Mouse (Mus musculus) megakaryocyte progenitor cell, adult 5-6 weeks (primary cell): ENCODE measurements around the gene Xpo4. TPM values are rescaled to one million over a fixed set of nuclear protein-coding genes. Genes with fewer than 3 reads are reported as not detected.
"Not testable (repeated sequence)": the region's sequence is repeated elsewhere in the genome, so short reads cannot be mapped to it uniquely, and the experiment has no call there.

Experiments used
- ATAC-seq: replicated peaks from 2 replicates; pipeline ENCODE4 v1.8.0; 2016; ENCODE audit warnings: mild to moderate bottlenecking, moderate TSS enrichment, inconsistent platforms; ENCODE audit not compliant: poor library complexity
- total RNA-seq, 2 experiments: library from RNA; stranded (forward) in 1 of 2; stranded (reverse) in 1 of 2; fragments of 157-497, 149-512 nt in 1 of 2; fragments of 200-1000 nt in 1 of 2; gene quantifications; 2 replicates each; pipeline versions ENCODE4 v1.2.3 to v1.2.4; 2015 to 2017

Xpo4 gene
- total RNA-seq (2015) (37.2 and 38.5 TPM in 2 replicates), total RNA-seq (2017) (31.2 and 43.2 TPM in 2 replicates)

- ATAC-seq: peak; percentile 82
Measured at GRCm38 (mm10) chr14:57664822-57665627, at the start of gene Xpo4. Gene Xpo4, minus strand, starts transcription at chr14:57665430.

DNA sequence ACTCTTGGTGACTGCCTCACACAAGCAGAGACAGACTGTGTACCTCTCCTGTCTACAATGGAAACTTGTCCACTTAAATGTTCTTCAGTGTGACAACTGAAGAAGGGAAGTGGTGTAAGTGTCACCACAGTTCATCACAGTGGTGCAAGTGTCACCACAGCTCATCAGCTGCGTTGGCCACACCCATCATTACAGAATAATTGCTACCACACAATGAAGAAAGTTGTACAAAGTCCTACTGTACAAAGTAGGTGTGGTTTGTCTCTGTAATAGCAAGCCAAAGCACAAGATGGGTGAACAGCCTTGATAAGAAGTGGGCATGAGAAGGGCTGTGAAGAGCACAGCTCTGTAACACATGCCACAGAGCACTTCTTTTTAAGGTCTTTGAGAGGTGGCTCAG, 47.7 kb upstream of the Xpo4 start:
- peak; percentile 92 for ATAC-seq

DNA sequence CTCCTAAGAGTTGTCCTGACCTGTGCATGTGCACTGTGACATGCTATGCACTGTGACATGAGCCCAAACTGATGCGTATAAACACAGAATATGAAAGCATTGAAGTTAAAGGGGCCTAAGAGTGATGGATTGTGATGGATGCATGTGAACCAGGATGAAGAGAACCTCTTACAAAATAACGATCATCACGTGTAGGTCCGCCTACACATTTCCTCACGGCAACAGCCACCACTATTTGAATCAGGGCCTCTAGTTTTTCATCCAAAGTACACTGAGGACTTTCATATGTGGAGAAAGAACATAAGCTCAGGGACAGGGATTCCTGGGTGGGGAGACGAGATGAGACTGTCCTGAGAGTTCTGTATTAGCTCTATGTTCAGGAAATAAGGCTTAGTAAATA, 45.8 kb upstream of the Xpo4 start:
- no peak for ATAC-seq

DNA sequence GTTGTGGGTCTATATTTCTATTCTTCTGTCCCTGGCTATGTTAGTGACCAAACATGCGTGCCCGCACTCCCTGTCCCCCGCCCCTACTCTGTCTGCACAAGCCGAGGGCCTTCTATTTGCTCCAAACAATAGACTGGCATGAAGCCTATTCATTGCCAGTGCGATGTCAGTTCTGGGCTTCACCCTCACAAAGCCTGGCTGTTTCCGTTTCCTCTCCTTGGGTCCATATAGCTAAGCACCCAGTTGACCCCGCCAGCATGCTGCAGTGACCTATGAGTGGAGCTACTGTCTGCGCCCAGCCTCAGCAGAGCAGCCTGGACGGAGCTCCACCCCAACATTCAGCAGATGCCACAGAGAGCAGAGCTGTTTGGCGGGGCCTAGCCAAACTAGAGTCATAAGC, 43.9 kb upstream of the Xpo4 start:
- no peak for ATAC-seq

- ATAC-seq: no peak
Measured at GRCm38 (mm10) chr14:57708580-57708979, 43.4 kb upstream of the Xpo4 start.

DNA sequence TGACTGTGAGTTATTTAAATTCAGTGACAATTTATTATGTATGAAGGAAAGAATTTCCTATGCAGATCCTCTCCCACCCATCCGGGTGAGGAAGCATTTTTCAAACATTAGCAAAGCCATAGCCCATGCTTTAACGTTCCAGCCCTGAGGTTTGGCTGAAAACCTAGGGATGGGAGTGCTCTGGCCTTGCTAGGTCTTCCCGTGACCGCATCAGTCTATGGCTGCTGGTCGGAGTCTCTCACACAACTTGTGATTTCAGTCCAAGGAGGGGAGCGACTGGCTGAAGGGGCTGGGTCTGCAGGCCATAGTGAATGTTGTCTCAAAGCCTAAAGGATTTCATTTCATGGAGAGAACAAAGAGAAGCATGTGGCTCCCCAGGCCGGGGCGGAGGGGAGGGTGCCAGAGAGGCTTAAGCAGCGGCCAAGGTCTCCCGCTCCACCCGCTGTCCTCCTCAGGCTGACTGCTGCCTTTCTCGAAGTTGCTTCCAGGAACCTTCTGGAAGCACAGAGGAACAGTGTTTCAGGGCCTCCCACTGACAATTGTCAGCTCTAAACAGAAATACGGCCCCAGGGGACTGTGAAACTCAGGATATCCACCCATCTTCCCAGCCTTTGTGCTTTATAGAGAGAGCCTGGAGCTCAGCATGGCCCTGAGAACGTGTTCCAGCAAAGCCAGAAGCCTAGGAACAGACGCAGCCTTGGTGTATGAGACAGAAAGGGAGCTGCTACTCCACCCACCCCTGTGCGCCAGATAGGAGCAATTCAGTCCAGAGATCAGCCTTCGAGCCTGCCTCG, 42.1 kb upstream of the Xpo4 start:
- ATAC-seq: 0 out of 2 replicates have a peak, but pooled peaks have one; percentile 27

DNA sequence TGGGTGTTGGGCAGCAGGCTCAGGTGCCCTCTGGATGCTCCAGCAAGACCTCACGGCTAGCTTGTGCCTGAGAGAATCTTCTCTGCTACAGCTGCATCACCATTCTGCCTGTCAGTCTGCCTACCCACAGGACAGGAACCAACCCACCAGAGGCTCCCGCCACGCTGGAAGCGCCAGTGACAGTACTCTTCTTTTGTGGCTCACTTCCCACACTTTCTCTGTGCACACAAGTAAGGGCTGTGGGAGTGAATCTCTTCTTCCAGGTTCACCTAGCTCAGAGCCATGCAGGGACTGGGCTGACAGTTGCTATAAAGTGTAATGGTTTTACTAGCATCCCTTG, 41.5 kb upstream of the Xpo4 start:
- no peak for ATAC-seq

DNA sequence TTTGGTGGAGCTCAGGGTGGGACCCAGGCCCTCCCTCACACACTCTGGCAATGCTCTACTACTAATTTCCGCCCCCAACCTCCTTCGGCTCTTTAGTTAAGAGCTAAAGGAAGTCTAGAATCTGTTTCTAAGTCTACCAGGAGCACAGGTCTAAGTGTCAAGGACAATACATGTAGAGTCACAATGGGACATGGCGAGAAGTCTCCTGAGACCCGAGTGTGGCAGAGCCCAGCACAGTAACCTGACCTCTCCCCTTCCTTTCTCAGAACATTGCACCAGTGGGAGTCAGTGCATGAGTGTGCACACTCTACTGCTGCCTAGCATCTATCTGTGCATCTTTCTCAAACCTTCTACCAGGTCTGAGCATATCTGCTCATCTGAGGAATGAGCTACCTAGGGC, 40.5 kb upstream of the Xpo4 start:
- no peak for ATAC-seq

GRCm38 (mm10) chr14:57705075-57705474, 39.8 kb upstream of the Xpo4 start:
- ATAC-seq: no peak

DNA sequence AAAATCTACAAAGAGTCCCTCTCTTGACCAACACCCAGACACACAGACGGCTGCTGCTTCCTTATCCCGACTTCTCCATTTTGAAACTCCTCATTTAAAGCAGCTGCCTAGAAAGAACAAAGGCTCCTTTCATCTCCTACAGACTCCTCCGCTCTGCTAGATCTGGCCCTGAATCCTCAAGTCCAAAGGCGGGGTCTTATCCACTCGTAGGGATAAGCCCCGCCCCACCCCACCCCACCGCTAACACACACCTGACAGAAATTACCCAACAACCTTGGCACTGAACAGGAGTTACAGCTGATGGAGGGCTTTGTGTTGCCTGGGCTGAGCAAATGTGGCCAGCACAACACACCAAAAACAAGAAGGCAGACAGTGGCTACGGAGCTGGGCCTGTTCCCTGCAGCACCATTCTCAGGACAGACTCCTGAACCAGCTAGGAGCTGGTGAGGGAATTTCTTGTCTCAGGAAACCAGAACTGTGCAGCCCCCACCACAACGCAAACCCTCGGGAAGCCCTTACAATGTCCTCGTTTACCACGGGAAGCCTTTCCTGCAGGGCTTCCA, 36.8 kb upstream of the Xpo4 start:
- no peak for ATAC-seq

- no peak for ATAC-seq
Measured at GRCm38 (mm10) chr14:57699461-57699970, 34.3 kb upstream of the Xpo4 start.

- ATAC-seq: no peak
Measured at GRCm38 (mm10) chr14:57699016-57699415, 33.8 kb upstream of the Xpo4 start.

DNA sequence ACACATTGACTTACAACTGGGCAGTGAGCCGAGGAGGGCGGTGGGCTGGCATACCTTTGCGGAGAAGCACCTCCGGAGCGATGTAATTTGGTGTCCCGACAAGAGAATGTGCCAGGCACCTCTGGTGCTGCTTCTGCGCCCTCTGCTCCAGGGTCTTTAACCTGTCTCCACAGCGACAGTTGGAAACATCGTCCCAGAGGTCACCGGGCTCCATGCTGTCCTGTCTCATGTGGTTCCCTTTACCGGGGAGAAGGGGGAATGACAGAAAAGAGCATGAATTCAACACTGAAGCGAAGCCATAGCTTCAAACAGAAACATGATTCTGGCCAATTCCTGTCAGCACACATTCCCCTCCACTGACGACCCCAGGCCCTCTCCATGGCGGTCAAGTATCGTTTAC, 30.8 kb upstream of the Xpo4 start:
- no peak for ATAC-seq

DNA sequence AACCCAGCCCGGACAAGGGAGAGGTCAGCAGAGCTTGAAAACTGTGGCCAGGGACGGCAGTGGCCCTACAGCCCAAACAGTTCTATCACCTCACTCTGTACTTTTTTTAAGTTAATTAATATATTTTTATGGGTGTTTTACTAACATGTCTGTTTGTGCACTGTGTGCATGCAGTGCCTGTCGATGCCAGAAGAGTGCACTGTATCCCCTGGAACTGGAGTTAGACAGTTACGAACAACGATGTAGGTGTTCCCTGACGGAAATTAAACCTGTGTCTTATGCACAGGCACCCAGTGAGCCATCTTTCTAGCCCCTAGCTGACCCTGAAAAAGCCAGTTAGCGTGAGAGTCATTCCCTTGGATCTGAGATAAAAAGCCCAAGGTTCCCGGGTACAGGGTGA, 30.3 kb upstream of the Xpo4 start:
- ATAC-seq: no peak

GRCm38 (mm10) chr14:57694246-57694645, 29.0 kb upstream of the Xpo4 start:
- ATAC-seq: no peak

- peak; percentile 91 for ATAC-seq
Measured at GRCm38 (mm10) chr14:57692517-57693130, 27.4 kb upstream of the Xpo4 start.

DNA sequence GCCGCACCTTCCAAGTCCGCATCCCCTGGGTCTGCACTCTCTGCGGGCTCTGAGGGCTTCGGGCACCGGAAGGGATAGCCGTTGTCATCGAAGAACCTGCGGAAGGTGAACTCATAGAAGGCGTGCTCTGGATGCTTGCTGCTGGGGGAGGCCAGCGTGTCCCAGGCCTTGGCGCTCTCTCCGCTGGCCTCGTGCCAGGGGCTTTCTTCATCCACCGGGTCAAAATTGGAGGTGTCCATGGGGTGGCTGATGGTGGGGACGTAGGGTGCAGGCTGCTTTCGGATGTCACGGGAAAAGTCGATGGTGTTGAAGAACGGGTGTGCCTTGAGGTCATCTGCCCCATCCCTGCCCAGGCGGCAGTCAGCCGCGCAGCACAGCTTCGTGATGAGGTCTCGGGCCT, 26.1 kb upstream of the Xpo4 start:
- no peak for ATAC-seq

GRCm38 (mm10) chr14:57690681-57691080, 25.5 kb upstream of the Xpo4 start:
- no peak for ATAC-seq

DNA sequence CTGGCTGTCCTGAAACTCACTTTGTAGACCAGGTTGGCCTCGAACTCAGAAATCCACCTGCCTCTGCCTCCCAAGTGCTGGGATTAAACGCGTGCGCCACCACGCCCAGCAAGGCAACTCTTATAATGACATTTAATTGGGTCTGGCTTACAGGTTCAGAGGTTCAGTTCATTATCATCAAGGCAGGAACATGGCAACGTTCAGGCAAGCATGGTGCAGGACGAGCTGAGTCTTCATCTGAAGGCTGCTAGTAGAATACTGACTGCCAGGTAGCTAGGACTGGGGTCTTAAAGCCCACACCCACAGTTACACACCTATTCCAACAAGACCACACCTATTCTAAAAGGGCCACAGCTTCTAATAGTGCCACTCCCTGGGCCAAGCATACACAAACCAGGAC, 22.8 kb upstream of the Xpo4 start:
- ATAC-seq: not testable (repeated sequence)

- no peak for ATAC-seq
Measured at GRCm38 (mm10) chr14:57687441-57687840, 22.2 kb upstream of the Xpo4 start.

GRCm38 (mm10) chr14:57686647-57687046, 21.4 kb upstream of the Xpo4 start:
- ATAC-seq: no peak
